Mouse (Mus musculus) embryonic fibroblast, embryonic 13.5 days (primary cell): ENCODE measurements at regions not wholly inside any gene's neighbourhood (a gene's known extent, or its start where the extent isn't known, plus 50 kb on each side); places are given as distances from the start of the nearest gene placed in this dataset.

Experiments used
- H3K27ac ChIP-seq: 2 replicates; pipeline ENCODE4 v1.5.1; 2012; ENCODE audit warnings: low read length, control low read depth, inconsistent platforms; ENCODE audit not compliant: insufficient read depth
- H3K4me1 ChIP-seq: 2 replicates; pipeline ENCODE4 v1.6.1; 2011; ENCODE audit warnings: low read length; ENCODE audit not compliant: control insufficient read depth, insufficient read depth
- H3K4me3 ChIP-seq: 2 replicates; pipeline ENCODE4 v1.5.1; 2011; ENCODE audit warnings: mild to moderate bottlenecking, control low read depth, low read length; ENCODE audit not compliant: insufficient read depth
- CTCF ChIP-seq: IDR thresholded peaks from 2 replicates; pipeline ENCODE4 v1.5.1; 2011; ENCODE audit warnings: mild to moderate bottlenecking, control low read depth, low read length, moderate library complexity, borderline replicate concordance; ENCODE audit not compliant: insufficient read depth
- POLR2A ChIP-seq: IDR thresholded peaks from 2 replicates; pipeline ENCODE4 v1.6.1; 2011; ENCODE audit warnings: low read depth, mild to moderate bottlenecking, control low read depth, low read length, moderate library complexity

DNA sequence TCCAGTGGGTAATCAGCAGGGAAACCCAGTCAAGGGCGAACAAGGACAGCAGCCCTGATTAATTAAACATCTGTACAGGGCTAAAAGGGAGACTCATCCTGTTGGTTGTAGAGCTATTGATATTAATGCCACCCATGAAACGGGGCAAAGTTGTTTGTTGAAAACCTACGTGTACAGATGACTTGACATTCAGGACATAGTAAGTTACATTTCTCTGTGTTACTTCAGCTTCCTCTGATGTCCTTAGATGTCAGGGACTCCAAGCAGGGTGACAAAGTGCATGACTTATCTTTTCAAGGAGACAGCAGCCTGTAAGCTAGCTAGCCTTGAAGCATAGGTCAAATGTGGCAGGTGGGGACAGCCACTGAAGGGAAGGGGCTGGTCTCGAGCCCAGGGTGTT is 390.5 kb downstream of the Ccdc171 start:
- TF ChIP-seq CTCF (no peak), POLR2A (no peak)
- Histone ChIP-seq H3K27ac (no peak overlapping the region), H3K4me3 (no peak overlapping the region), H3K4me1 (0 out of 2 replicates have a peak, but pooled peaks cover 4% of the 10 kb centered on the region)

GRCm38 (mm10) chr4:83917009-83917408 is 391.7 kb downstream of the Ccdc171 start:
- H3K4me3 ChIP-seq: no peak overlapping the region

DNA sequence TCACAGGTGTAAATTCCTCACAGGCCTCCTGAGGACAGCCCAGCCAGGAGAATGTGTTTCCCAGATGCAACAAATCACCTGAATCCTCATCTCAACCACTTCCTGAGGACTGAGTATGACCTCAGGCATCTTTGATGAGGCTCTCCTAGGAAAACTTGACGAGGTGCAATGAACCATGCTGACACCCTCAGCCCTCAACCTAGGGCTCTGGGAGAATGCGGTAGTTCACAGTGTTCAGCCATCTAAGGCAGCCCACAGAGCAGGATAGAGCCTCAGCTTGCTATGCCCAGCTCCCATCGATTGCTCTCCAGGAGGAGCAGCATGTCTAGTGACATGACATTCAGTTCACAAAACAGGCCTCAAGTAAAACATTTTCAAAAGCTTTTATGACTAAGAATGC is 392.7 kb downstream of the Ccdc171 start:
- H3K27ac ChIP-seq: no peak overlapping the region
- 0 out of 2 replicates have a peak, but pooled peaks cover 4% of the 10 kb centered on the region for H3K4me1 ChIP-seq
- no peak overlapping the region for H3K4me3 ChIP-seq
- TF ChIP-seq POLR2A: no peak
- TF ChIP-seq CTCF: no peak

More at GRCm38 (mm10) chr4:83917009-83917408, 391.7 kb downstream of the Ccdc171 start:
- TF ChIP-seq CTCF (no peak), POLR2A (no peak)
- Histone ChIP-seq H3K4me1 (0 out of 2 replicates have a peak, but pooled peaks cover 4% of the 10 kb centered on the region), H3K27ac (no peak overlapping the region)

DNA sequence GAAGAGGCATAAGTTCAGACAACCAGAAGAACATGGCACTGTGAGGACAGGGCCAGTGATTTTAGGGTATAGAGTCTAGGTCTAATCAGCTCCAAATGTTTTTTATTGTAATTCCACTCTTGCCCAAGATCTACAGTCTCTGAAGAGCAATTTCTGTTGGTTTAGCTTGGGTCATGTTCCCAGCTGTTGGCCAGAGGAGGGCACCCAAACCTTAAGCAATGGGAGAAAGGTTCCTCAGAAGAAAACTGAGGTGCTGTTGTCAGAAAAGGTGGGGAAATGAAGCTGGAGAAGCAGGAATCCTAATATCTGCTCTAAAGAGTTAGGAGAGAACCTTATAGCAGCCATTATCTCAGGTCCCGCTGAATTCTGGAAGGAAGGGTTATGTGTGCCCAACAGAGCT is 393.7 kb downstream of the Ccdc171 start:
- Histone ChIP-seq H3K4me3 (no peak overlapping the region), H3K4me1 (0 out of 2 replicates have a peak, but pooled peaks cover 4% of the 10 kb centered on the region), H3K27ac (no peak overlapping the region)
- TF ChIP-seq CTCF: no peak
- TF ChIP-seq POLR2A: no peak

DNA sequence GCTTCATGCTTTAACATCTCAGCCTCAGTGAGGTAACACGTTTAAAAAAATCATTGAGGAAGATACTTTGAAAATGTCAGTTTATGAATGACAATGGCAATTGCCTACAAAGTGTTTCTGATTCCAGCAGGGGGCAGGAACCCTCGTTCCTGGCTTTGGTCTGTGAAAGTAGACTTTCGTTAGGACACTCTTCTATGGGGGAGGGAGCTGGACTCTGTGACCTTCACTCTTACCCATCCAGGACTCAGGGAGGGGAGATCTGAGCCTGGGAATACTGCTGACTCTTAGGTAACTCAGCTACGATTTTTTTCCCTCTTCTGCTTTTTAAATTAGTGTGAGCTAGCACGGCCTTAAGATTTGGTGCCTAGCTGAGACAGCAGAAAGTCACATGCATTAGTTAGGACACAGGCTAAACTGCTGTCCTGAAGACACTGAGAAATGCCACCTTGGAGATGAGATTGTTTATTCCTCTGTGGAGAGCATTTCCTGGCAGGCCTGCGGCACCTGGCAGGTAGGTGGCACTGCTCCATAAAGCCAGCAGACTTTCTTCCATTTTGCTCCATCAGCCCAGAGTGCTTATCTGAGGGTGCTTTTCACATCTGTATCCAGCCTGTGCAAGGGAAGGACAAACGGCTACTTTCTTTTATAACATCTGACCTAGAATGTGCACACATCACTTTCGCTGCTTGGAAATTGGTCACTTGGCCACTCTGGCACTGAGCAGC is 399.9 kb downstream of the Ccdc171 start:
- no peaks in the 10 kb centered on the region for H3K4me1 ChIP-seq
- TF ChIP-seq POLR2A: no peak
- no peak for TF ChIP-seq CTCF
- H3K27ac ChIP-seq: no peak overlapping the region
- no peak overlapping the region for H3K4me3 ChIP-seq

DNA sequence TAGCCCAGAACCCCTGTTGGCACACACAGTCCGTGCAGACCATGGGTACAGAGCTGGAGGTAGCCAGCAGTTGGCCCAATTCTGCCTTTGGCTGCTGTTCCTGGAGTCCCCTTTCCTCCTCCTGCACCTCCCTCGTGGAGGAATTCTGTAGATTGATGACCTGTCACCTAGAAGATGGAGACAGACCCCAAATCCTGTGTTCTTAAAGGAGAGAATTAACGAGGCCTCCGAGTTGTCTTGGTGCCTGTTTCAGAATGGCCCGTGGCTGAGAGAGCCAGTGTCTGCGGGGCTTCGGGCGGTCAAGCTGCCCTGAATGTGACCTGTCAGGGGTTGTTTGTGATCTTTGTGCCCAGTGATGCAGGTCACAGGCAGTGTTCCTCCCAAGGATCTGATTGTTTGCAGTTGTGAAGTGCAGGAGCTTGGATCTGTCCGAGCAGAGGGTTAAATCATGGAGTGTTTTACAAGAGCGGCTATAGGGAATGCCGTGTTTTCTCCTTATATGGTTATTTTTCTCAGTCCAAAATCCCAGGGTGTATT is 400.9 kb downstream of the Ccdc171 start:
- TF ChIP-seq CTCF: no peak
- no peak for TF ChIP-seq POLR2A
- H3K4me1 ChIP-seq: no peaks in the 10 kb centered on the region
- no peak overlapping the region for H3K27ac ChIP-seq
- H3K4me3 ChIP-seq: no peak overlapping the region

- Histone ChIP-seq H3K4me1 (peaks cover 5% of the 10 kb centered on the region), H3K4me3 (no peak overlapping the region), H3K27ac (no peak overlapping the region; the same call in 1 of the 2 replicates)
- TF ChIP-seq POLR2A (no peak), CTCF (no peak)
These were observed 406.7 kb downstream of the Ccdc171 start for GRCm38 (mm10) chr4:83931897-83932654.

DNA sequence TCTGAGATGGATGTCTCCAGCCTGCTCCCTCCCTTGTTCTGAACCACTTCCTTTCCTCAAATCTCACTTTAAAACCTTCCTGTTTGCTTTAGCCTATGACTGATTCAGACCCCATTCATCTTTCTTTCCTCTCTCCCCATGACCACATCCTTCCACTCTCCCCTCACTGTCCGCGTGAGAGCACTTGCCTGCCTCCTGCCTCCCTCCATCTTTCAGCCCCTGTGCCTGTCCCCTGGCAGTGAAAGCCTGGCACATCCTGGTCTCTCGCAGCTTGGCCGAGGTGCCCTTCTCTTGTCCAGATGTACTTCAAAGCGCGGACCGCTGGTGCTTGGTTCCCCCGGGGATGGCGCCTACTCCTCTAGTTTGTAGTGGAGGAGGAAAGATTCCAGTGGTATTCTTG is 416.3 kb downstream of the Ccdc171 start:
- TF ChIP-seq POLR2A (no peak), CTCF (no peak)
- no peak overlapping the region for H3K27ac ChIP-seq

GRCm38 (mm10) chr4:83949612-83950011 is 424.3 kb downstream of the Ccdc171 start:
- TF ChIP-seq POLR2A (no peak), CTCF (no peak)
- no peaks in the 10 kb centered on the region for H3K4me1 ChIP-seq
- no peak overlapping the region for H3K27ac ChIP-seq
- no peak overlapping the region for H3K4me3 ChIP-seq

More for the DNA sequence above, 416.3 kb downstream of the Ccdc171 start:
- H3K4me1 ChIP-seq: no peaks in the 10 kb centered on the region; the same call in 1 of the 2 replicates
- H3K4me3 ChIP-seq: no peak overlapping the region

DNA sequence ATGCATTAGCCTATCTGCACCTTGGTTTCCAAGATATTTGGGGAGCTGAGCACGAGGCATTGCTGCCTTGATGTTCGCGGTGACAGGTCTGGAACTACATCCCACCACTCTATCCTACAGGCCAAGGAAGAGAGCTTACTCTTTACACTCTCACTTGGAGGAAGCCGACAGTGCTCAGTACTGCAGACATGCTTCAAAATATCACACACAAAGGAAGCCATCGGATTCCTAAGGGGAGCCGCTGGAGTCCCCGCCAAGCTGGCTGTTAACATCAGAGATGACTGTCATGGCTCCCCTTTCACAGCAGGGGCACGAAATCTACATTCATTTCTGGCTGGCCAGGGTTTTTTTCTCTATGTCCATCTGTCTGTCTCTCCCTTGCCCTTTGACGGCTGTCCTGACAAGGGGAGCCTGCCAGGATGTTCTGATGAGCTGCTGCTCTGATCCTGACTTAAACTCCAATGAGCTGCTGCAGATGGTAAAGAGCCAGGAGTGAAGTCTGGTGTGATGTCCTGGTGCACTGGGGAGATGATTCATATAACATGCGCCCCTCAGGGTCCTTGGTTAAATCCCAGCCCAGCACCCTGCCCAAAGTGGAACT is 425.6 kb downstream of the Ccdc171 start:
- Histone ChIP-seq H3K4me1 (no peaks in the 10 kb centered on the region), H3K27ac (no peak overlapping the region), H3K4me3 (no peak overlapping the region)
- TF ChIP-seq POLR2A (no peak), CTCF (no peak)
